Mouse (Mus musculus) neural tube, embryonic 15.5 days (tissue): Measurements from ENCODE around the gene Pkp4. TPM values are rescaled to one million over a fixed set of nuclear protein-coding genes. Genes with fewer than 3 reads are reported as not detected.

Source experiments
- ATAC-seq: fragments of 200-750 bp; cut with Nextera tagmentation; 2 replicates; pipeline ENCODE4 v1.8.0; 2017; ENCODE audit warnings: mild to moderate bottlenecking, moderate TSS enrichment, moderate library complexity; ENCODE audit not compliant: low FRiP score
- H3K27ac ChIP-seq: fragments of 300-500 bp; sonication (generic); replicated peaks from 2 replicates; pipeline ENCODE4 v1.5.1; 2015; ENCODE audit warnings: mild to moderate bottlenecking, inconsistent platforms
- H3K27me3 ChIP-seq: fragments of 300-500 bp; sonication (generic); replicated peaks from 2 replicates; pipeline ENCODE4 v1.6.1; 2015; ENCODE audit warnings: inconsistent platforms
- H3K36me3 ChIP-seq: fragments of 300-500 bp; sonication (generic); 2 replicates; pipeline ENCODE4 v1.6.1; 2015; ENCODE audit warnings: inconsistent platforms
- H3K4me1 ChIP-seq: fragments of 300-500 bp; sonication (generic); 2 replicates; pipeline ENCODE4 v1.6.1; 2015; ENCODE audit warnings: inconsistent platforms
- H3K4me2 ChIP-seq: fragments of 300-500 bp; sonication (generic); 2 replicates; pipeline ENCODE4 v1.6.1; 2015; ENCODE audit warnings: inconsistent platforms, mild to moderate bottlenecking, moderate library complexity
- H3K4me3 ChIP-seq: fragments of 300-500 bp; sonication (generic); replicated peaks from 2 replicates; pipeline ENCODE4 v1.5.1; 2015; ENCODE audit warnings: mild to moderate bottlenecking, inconsistent platforms
- H3K9ac ChIP-seq: fragments of 300-500 bp; sonication (generic); replicated peaks from 2 replicates; pipeline ENCODE4 v1.6.1; 2015; ENCODE audit warnings: mild to moderate bottlenecking, inconsistent platforms
- H3K9me3 ChIP-seq: fragments of 300-500 bp; sonication (generic); replicated peaks from 2 replicates; pipeline ENCODE4 v1.6.1; 2016; ENCODE audit warnings: inconsistent platforms
- WGBS: fragments of 180-500 bp; shearing (Covaris S2); methylation state at CpG from one replicate; pipeline ENCODE4 v1.1.7; 2015; ENCODE audit warnings: mixed read lengths; 5-methylcytosine and 5-hydroxymethylcytosine counted together
- polyA plus RNA-seq: library from polyadenylated mRNA; unstranded; fragments of >200 nt; fragmentation: Nextera tagmentation; extraction: Ambion mirVana; gene quantifications from 2 replicates; pipeline ENCODE4 v1.2.1, GENCODE M21; 2015

Gene Pkp4
- polyA plus RNA-seq, 1 experiment from 2014 or later, result 24.6 TPM

DNA sequence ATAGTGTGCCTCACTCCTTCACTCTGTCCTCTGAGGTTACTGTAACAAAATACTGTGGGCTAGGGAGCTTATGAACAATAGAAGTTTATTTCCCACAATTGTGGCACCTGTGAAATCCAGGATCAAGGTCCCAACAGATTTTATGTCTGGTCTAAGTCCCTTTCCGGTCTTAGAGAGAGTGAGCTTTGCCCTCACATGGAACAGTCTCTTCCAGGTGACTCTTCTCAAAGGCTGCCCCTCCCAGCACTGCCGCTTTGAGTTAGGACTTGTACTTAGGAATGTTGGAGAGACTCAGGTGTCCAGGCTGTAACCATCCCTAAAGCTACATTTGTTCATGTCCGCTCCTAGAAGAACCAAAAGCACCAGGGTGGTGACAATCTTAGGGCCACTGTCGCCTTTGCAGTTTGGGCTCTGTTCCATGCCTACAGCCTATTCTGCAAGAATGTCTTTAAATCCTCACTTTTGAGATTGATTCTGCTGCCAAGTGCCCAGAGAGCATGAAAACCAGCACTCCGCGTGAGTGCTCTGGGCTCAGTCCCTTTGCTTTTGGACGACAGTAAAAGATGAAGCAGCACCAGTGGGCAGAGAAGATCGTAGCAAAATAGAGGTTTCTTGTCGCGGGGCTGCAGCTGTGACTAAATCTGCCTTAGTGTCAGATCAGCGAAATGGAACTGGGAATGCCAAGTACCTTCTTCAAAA, 184.6 kb downstream of the Pkp4 start:
- H3K27ac ChIP-seq, result no peak overlapping the region
- no peak overlapping the region for H3K4me3 ChIP-seq
- no peaks in the 10 kb centered on the region for H3K9me3 ChIP-seq
- H3K4me2 ChIP-seq, result no peak overlapping the region
- H3K27me3 ChIP-seq, result no peaks in the 10 kb centered on the region
- no peak for ATAC-seq
- H3K4me1 ChIP-seq, result peaks cover 5% of the 10 kb centered on the region; the same call in 1 of the 2 replicates
- no peak overlapping the region for H3K9ac ChIP-seq
- WGBS, result 91% methylated on average over 11 of the region's 11 CpGs
- peaks cover 28% of the 10 kb centered on the region for H3K36me3 ChIP-seq

DNA sequence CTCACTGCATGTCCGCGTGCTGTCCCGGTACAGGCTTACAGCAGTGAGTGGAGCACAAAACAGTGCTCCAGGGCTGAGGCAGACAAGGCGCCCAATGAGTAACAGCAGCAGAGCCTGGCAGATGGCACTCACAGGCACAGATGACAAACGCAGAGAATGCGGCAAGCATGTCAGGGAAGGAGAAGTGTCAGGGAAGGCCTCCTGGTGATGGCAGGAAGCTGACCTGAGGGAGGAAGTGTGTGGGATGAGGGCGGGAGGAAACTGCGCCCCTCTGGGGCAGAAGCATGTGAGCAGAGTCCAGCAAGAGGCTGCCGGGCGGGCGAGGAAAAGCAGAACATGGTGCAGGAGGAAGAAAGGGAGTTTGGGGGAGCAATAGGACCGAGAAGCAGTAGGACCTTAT, 185.8 kb downstream of the Pkp4 start:
- Histone ChIP-seq H3K4me1 (peaks cover 14% of the 10 kb centered on the region), H3K36me3 (peaks cover 25% of the 10 kb centered on the region), H3K27ac (no peak overlapping the region), H3K9ac (no peak overlapping the region), H3K27me3 (no peaks in the 10 kb centered on the region), H3K4me2 (no peak overlapping the region), H3K9me3 (no peaks in the 10 kb centered on the region), H3K4me3 (no peak overlapping the region)
- 79% methylated on average over 12 of the region's 12 CpGs for WGBS
- no peak for ATAC-seq

DNA sequence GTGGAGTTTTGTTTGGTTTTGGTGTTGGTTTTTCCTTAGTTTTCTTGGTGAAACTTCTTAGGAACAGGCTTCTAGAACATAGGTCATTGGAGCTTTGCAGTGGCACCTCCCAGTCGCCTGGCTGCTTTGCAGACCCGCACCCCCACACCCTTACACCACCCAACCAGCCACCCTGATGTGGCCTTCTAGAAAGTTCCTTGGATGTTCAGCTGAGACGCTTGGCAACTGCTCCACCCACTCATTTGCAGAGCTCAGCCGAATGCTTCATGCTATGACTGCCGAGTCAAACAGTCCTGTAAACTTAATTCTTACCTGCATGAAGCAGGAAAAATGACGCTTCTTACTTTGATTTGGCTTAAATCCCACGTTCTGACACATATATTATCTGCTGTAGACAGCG, 187.9 kb downstream of the Pkp4 start:
- Histone ChIP-seq H3K36me3 (peaks cover 14% of the 10 kb centered on the region), H3K9ac (no peak overlapping the region), H3K4me1 (peaks cover 22% of the 10 kb centered on the region), H3K4me3 (no peak overlapping the region), H3K27ac (no peak overlapping the region), H3K9me3 (no peaks in the 10 kb centered on the region), H3K27me3 (no peaks in the 10 kb centered on the region), H3K4me2 (no peak overlapping the region)
- 85% methylated on average over 8 of the region's 8 CpGs for WGBS
- ATAC-seq, result no peak

DNA sequence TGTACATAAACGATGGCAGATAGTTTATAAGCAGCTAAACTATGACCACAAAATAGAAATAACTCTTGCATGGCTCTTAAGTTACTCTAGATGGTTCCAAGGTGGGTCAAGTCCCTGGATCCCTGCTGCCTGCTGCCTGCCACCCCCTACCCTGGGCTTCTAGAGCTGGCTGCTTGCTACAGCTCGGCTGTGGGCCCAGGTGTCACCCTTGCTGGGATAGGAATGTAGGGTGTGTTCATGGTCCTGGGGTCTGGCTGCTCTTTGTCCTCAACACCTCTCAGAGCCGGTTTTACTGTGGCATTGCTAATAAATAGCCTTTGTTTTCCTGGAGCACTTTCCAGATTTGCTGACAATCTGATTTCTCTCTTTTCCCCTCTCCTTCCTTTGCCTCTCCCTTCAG, 189.4 kb downstream of the Pkp4 start:
- peaks cover 13% of the 10 kb centered on the region; the same call in 1 of the 2 replicates for H3K36me3 ChIP-seq
- H3K4me2 ChIP-seq, result no peak overlapping the region
- no peak overlapping the region for H3K4me3 ChIP-seq
- no peaks in the 10 kb centered on the region for H3K9me3 ChIP-seq
- peak overlapping the region; percentile 2; the same call in 1 of the 2 replicates for H3K27ac ChIP-seq
- 43% methylated on average over 3 of the region's 3 CpGs for WGBS
- H3K27me3 ChIP-seq, result no peaks in the 10 kb centered on the region
- H3K4me1 ChIP-seq, result peaks cover 22% of the 10 kb centered on the region
- ATAC-seq, result no peak
- no peak overlapping the region for H3K9ac ChIP-seq

DNA sequence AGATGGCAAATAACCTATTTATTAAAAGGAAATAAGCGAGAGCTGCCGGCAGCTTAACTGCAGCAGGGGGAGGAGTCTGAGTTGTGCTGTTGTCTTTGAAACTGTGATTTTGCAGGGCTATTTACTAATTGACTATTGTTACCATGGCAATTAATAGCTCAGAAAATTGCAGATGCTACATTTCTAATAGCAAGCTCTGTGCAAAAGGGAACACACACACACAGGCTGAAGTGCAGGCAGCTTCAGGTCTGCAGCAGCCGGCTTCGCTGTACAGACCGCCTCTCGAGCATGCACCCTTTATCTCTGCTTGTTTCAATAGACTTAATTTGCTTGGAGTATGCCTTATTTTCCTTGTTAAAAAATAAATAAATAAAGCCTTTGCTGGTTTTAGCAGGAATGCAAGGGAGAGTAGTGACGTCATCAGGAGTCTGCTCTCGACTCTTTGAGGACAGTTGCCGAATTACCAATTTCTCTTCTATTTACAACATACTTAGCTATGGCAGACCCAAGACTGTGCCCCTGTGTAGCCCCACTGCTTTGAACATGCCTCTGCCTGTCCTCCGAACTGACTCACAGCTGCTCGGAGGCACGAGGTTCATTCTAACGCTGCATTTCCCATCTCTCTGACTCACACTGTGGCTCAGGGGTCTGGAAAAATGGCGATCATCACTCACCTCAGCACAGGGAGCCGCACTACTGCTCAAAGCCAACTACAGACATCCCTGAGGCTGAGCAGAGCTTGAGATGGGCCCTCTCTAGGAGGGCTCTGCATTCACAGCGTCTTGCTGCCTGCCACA, 190.9 kb downstream of the Pkp4 start:
- WGBS, result 40% methylated on average over 16 of the region's 16 CpGs
- 0 out of 2 replicates have a peak overlapping the region, but pooled peaks have one; percentile 0 for H3K4me2 ChIP-seq
- no peaks in the 10 kb centered on the region for H3K27me3 ChIP-seq
- no peaks in the 10 kb centered on the region for H3K9me3 ChIP-seq
- H3K4me3 ChIP-seq, result no peak overlapping the region
- H3K27ac ChIP-seq, result peak overlapping the region; percentile 77
- peaks cover 9% of the 10 kb centered on the region; the same call in 1 of the 2 replicates for H3K36me3 ChIP-seq
- H3K9ac ChIP-seq, result 0 out of 2 replicates have a peak overlapping the region, but pooled peaks have one; percentile 10
- peaks cover 22% of the 10 kb centered on the region for H3K4me1 ChIP-seq
- peak; percentile 79 for ATAC-seq

DNA sequence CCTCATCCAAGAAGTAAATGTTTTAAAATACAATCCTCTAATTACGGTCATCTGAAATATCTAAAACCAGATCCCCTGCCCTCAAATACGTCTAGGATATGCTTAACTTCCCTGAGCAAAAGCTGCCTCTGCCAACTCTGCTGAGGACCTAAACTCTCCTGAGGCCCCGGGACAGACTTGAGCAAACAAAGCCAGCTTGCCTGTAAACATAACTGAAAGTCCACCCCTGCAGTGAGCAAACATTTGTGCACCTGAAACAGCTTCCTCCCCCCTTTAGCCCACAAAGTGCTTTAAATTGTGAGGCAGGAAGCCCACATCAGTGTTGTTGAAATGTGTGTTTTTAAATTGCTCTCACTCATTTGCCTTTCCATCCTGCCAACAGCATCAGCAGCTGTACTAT, 193.2 kb downstream of the Pkp4 start:
- H3K9me3 ChIP-seq, result no peaks in the 10 kb centered on the region
- H3K27ac ChIP-seq, result no peak overlapping the region
- no peak overlapping the region for H3K4me3 ChIP-seq
- no peak for ATAC-seq
- H3K9ac ChIP-seq, result no peak overlapping the region
- peaks cover 22% of the 10 kb centered on the region for H3K4me1 ChIP-seq
- peaks cover 6% of the 10 kb centered on the region; the same call in 1 of the 2 replicates for H3K36me3 ChIP-seq
- no peaks in the 10 kb centered on the region for H3K27me3 ChIP-seq
- WGBS, result 73% methylated on average over 3 of the region's 3 CpGs
- H3K4me2 ChIP-seq, result no peak overlapping the region

DNA sequence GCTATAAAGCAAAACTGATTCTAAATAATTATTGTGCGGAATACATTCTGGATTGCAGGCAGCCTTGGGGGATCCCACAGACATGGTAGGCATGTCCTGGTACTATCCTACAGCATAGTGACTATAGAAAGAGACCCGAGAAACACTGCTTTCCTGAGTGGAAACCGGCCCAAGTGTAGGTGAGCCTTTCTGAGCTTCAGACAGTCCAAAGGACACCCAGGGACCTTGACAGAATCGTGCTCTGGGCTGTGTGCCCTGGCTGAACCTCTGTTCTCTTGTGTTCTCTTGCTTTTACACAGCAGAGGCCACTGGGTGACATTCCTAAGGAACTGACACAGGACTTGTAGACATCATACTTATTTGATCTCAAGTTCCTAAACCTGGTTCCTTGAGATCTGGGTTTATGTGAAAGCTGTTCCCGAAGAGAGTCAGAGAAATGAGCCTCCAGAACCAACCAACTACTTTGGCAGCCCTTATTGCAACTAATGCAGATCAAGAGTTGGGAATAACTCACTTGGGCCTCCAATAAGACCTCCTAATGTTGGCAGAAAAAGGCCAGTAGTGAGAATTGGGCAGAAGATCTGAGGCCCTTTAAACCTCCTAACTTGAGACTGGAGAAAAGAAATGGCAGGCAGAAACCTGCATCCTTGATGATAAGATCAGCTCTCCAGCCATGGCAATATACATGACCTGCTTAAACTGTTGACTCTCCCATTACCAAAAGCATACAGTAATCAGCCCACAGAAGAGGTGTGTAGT, 195.1 kb downstream of the Pkp4 start:
- Histone ChIP-seq H3K4me1 (peaks cover 23% of the 10 kb centered on the region), H3K9me3 (no peaks in the 10 kb centered on the region), H3K27me3 (no peaks in the 10 kb centered on the region), H3K9ac (no peak overlapping the region), H3K4me3 (no peak overlapping the region), H3K27ac (no peak overlapping the region), H3K36me3 (peaks cover 6% of the 10 kb centered on the region; the same call in 1 of the 2 replicates), H3K4me2 (no peak overlapping the region)
- no peak for ATAC-seq
- WGBS, result 92% methylated on average over 5 of the region's 5 CpGs

DNA sequence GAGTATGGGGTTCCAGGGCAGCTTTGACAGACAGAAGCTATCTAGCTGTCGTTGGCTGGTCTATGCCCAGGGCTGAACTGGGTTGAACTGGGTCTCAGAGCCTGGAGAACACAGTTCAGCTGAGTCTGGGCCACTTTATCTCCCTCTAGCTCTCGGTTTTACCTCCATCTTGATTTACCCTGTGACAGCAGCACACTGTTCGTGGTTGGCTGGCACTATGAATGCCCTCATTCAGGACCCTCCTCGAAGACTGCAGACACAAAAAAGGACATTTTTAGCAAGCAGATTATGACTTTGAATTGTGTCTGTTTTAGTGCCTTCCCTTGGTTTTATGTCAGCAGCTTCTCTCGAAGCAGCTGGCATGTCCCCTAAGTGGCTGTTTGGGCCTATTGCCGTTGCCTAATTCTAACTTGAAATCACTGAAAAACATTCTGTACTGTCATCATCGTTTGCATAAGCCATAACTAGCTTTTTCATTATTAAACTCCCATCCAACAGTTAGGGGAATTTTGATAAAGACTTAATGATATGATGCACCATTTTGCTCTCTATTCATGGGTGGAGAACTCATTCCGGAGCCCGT, 199.2 kb downstream of the Pkp4 start:
- no peak overlapping the region for H3K4me2 ChIP-seq
- H3K36me3 ChIP-seq, result no peaks in the 10 kb centered on the region; the same call in 1 of the 2 replicates
- H3K27me3 ChIP-seq, result no peaks in the 10 kb centered on the region
- H3K4me1 ChIP-seq, result peaks cover 20% of the 10 kb centered on the region
- peak; percentile 35; the same call in 1 of the 2 replicates for ATAC-seq
- H3K9me3 ChIP-seq, result no peaks in the 10 kb centered on the region
- no peak overlapping the region for H3K9ac ChIP-seq
- 50% methylated on average over 9 of the region's 9 CpGs for WGBS
- H3K27ac ChIP-seq, result peak overlapping the region; percentile 48; the same call in 1 of the 2 replicates
- no peak overlapping the region for H3K4me3 ChIP-seq

DNA sequence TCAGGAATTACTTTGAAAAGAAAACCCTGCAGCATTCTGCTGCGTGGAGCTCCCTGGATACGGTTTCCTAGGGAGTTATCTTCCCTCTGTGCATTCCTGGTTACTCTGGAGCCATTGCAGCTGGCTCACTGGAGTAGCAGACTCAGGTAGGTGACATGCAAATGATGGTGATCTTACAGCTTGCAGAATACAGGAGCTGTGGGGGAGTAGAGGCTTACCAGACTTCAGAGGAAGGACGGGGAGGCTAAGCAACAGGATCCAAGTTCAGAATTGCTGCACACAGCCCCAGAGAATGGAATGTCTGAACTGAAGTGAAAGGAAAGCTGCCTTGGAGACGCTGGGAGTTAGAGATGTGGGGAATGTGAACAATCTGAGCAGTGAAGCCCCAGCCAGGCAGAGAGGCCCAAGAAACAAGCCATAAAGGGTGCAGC, 200.7 kb downstream of the Pkp4 start:
- Histone ChIP-seq H3K27ac (0 out of 2 replicates have a peak overlapping the region, but pooled peaks have one; percentile 48), H3K36me3 (no peaks in the 10 kb centered on the region), H3K27me3 (no peaks in the 10 kb centered on the region), H3K9ac (no peak overlapping the region), H3K4me1 (peaks cover 20% of the 10 kb centered on the region), H3K9me3 (no peaks in the 10 kb centered on the region), H3K4me2 (no peak overlapping the region), H3K4me3 (no peak overlapping the region)
- ATAC-seq, result no peak
- WGBS, result 35% methylated on average over 4 of the region's 4 CpGs

DNA sequence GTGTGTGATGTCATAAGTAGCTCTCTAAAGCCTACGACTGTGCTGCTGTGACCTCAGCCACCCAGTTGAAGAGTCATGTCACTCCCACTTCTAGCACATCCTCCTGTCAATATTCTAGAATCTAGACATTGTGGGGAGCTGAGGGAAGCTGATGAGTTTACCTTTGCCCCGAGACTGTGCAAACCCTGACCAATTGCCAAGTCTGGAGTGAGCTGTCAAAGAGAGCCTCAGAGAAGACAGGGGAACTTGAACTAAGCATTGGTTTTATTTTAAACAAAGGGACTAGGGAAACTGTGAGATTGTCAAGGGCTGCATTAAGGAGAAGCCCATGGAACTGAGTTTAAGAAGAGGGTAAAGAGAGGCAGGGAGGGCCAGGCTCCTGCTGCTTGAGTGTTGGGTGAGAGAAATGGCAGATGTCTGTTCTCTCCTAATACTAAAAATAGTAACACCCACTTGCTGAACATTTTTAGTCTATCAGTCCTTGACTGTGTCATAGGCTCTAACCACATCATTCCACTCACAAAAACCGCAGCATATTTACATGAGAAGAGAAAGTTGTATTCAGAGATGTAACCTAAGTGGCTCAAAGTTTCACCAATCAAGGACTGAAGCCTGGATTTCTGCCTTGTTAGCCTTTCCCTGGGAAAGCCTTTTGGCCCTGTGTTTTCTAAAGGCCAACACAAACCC, 203.6 kb downstream of the Pkp4 start:
- H3K27me3 ChIP-seq, result no peaks in the 10 kb centered on the region
- peaks cover 20% of the 10 kb centered on the region for H3K4me1 ChIP-seq
- no peak overlapping the region for H3K4me2 ChIP-seq
- 91% methylated on average over 3 of the region's 3 CpGs for WGBS
- ATAC-seq, result no peak
- no peaks in the 10 kb centered on the region for H3K36me3 ChIP-seq
- H3K9ac ChIP-seq, result no peak overlapping the region
- H3K4me3 ChIP-seq, result no peak overlapping the region
- no peaks in the 10 kb centered on the region for H3K9me3 ChIP-seq
- no peak overlapping the region for H3K27ac ChIP-seq

DNA sequence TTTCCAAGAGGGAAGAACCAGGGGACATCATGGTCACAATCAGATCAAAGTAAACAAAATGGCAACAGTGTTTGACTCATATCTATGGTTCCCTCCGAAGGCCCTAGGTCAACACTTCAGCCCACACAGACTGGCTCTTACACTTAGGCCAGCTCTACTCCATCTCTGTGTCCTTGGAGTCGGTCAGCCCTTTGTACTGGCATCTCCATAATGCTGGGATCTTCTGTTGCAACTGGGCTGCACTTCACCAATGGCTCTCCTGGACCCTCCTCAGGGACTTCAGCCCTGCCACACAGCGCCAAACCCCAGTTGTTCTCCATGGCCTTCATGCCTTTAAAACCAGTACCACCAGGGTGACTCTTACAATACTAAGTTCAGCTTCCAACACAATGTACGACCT, 206.5 kb downstream of the Pkp4 start:
- H3K27ac ChIP-seq, result no peak overlapping the region
- no peak overlapping the region for H3K4me3 ChIP-seq
- H3K9me3 ChIP-seq, result no peaks in the 10 kb centered on the region
- no peaks in the 10 kb centered on the region for H3K27me3 ChIP-seq
- no peak for ATAC-seq
- no peaks in the 10 kb centered on the region for H3K4me1 ChIP-seq
- 93% methylated on average over 4 of the region's 4 CpGs for WGBS
- H3K4me2 ChIP-seq, result no peak overlapping the region
- H3K9ac ChIP-seq, result no peak overlapping the region
- H3K36me3 ChIP-seq, result no peaks in the 10 kb centered on the region
